Mouse (Mus musculus) heart, adult 8-10 months (tissue): ENCODE results near the gene 2700081O15Rik. TPM values are rescaled to one million over a fixed set of nuclear protein-coding genes. Genes with fewer than 3 reads are reported as not detected.
A peak's percentile ranks its signal among the peaks of the same experiment; 100 is the strongest.
"Not testable (repeated sequence)": the region's sequence is repeated elsewhere in the genome, so short reads cannot be mapped to it uniquely, and the experiment has no call there.

Experiments used
- DNase-seq: peaks from one replicate; pipeline ENCODE4 v3.0.0; 2022; ENCODE audit warnings: low spot score
- total RNA-seq, 4 experiments: library from RNA; stranded (reverse); gene quantifications; 2 replicates each; pipeline ENCODE4 v1.2.4; 2022

The 2700081O15Rik gene
- 10 to 100 TPM; 11.5 to 12.0 (median 11.8) TPM for total RNA-seq

DNA sequence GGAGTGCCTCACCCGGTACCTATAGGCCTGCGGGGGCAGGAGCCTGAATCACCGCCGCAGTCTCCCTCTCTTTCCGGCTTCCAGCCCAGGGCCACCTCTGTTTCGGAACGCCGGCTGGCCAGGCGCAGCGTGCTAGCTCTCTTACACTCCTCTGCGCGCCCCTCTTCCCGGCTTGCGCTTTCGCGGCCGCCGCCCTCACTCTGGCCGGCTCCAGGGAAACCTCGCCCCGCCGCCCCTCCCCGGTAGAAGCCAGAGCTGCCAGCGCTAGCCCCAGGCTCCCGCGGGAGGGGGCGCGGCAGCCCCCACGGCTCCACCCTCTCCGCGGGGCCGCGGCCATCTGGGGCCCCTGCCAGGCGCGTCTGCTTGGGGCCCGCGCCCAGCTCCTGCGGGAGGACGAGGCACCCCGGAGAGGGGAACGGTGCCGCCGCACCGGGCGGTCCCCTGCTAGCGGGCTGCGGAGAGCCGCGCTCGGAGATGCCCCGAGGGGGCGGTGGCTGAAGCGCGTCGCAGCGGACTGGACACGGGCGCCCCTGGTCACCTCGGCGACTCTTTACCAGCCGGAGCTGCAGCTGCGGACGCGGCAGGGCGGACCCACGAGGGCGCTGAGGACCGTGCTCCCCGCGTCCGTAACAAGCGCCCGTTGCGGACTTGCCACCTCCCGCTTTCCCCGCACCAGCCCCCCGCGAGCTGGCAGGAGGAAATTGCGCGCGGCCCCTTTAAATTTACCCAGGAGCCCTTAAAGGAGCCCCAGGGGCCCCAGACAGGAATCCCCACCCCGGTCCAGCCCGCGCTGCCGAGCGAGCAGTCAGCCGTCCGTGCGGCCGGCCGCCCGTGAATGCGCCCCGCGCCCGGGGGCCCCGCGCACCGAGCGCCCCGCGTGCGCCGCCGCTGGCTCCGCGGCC lies at the start of gene 2700081O15Rik:
TSS of gene 2700081O15Rik (plus strand) at position 792 of the 902 bp plus-strand sequence.
- DNase-seq: peak; percentile 83

DNA sequence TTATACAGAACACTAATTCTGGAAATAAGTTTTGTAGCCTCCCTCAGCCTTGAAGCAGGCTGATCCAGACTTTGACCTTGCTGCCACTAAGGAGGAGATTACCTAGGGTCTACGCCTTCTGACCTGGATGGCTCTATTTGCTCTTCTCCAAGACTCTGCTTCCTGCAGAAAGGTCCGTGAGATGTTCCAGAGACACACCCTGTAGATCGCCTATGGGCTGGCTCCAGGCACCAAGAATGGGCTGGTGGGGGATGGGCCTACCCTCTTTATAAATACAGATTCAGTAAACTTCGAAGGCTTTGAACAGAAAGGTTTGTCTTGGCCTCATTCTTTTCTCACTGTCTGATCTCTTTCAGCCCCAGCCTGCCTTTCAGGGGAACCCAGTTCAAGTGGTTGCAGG lies 48.0 kb upstream of the 2700081O15Rik start:
- DNase-seq: not testable (repeated sequence)

- no peak for DNase-seq
Measured at GRCm38 (mm10) chr19:7374491-7374890, 42.9 kb upstream of the 2700081O15Rik start.

DNA sequence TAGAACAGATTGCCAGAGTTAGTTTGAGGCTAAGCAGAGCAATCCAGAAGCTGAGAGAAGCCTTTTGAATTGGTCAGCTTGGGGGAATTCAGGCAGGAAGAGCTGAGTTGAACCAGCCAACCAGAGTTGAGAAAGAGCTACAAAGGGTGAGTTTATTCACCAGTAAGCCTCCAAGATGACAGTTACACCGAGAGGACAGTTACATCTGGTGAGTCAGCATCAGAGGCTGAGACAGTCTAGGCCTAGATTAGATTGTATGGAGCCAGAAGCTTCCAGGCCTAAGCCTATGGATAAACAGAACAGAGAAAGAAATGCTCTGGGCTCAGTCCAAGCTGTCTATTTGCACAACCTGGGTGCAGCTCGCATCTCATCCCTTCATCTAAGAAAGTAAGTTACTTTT lies 39.8 kb upstream of the 2700081O15Rik start:
- DNase-seq: no peak

DNA sequence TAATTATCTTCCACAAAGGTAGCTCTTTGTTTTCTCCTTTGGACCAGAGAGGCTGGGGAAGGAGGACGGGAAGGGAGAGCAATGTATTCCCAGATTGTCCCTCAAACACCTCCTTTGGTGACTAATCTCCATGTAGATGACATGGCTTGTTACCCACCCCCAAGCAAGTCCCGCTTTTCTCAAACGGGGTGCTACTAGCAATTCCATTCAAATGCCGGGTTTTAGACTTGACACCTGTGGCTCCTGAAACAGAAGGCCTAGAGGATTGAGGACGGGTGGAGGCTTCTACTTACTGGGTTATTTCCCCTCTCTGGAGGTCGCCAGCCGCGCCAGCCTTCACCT lies 35.5 kb upstream of the 2700081O15Rik start:
- DNase-seq: no peak

- DNase-seq: peak; percentile 48
Measured at GRCm38 (mm10) chr19:7382248-7382902, 35.0 kb upstream of the 2700081O15Rik start.

DNA sequence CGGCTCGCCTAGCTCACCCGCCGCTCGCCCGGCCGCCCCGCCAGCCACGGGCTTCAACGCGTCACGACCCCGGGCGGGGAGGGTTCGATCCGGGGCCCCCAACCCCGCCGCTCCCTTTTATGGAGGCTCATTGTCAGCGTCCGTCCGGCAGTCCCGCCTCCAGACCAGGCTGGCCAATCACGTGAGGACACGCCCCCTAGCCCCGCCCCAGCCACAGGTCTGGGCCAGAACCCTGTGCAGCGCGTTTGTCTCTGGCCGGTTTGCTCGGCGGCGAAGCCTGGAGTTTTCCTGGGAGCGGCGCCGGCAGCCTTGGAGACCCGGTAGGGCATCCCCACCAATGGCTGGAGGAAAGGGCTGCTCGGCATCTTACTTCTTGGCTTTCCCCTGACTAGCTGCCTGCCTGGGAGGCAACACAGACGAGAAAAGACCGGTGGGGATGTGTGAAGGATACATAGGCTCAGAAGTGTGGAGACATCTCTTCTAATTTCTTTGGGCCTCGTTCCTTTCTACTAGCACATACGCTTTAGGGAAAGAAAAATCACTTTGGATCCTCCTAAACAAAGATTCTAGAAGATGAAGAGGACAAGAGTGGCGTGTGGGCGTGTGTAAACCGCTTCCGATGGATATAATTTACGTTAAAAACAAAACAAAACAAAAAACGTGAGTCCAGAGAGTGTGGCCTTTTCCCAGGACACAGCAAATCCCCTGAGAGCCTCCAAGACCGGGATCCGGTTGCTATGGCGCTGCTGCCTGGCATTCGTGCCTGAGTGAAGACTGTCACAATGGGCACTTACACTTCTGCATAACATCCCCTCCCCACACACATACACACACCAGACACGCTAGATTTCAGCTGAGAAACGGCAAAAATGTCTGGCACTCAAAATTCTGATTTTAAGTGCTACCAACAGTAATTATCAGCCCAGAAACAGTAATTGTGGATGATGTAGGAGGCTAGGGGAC lies 34.2 kb upstream of the 2700081O15Rik start, which contains the start of gene Spindoc:
TSS of gene Spindoc (minus strand) at position 92 of the 963 bp plus-strand sequence.
- peak; percentile 99 for DNase-seq

- no peak for DNase-seq
Measured at GRCm38 (mm10) chr19:7386042-7386441, 31.4 kb upstream of the 2700081O15Rik start.

DNA sequence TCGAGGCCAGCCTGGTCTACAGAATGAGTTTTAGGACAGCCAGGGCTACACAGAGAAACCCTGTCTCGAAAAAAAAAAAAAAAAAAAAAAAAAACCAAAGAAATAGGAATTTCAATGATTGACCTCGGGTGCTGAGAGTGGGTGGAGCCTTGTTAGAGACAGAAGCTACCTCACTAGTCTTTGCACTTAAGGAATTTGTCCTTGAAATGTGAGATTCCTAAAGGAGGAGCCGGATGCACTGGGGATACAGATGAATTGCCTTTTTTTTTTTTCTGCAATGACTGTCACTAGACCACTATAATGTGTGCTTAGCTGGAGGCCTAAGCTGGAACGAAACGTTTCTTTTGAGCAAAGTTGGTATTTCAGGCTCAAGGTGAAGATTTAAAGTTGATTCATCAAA lies 28.9 kb upstream of the 2700081O15Rik start:
- DNase-seq: no peak

- not testable (repeated sequence) for DNase-seq
Measured at GRCm38 (mm10) chr19:7396867-7397826, 20.3 kb upstream of the 2700081O15Rik start.

- DNase-seq: not testable (repeated sequence)
Measured at GRCm38 (mm10) chr19:7398898-7399297, 18.5 kb upstream of the 2700081O15Rik start.

GRCm38 (mm10) chr19:7400635-7401034 lies 16.8 kb upstream of the 2700081O15Rik start:
- DNase-seq: peak; percentile 55

GRCm38 (mm10) chr19:7404623-7405229 lies 12.7 kb upstream of the 2700081O15Rik start:
- no peak for DNase-seq

GRCm38 (mm10) chr19:7412361-7412760 lies 5.1 kb upstream of the 2700081O15Rik start:
- no peak for DNase-seq

DNA sequence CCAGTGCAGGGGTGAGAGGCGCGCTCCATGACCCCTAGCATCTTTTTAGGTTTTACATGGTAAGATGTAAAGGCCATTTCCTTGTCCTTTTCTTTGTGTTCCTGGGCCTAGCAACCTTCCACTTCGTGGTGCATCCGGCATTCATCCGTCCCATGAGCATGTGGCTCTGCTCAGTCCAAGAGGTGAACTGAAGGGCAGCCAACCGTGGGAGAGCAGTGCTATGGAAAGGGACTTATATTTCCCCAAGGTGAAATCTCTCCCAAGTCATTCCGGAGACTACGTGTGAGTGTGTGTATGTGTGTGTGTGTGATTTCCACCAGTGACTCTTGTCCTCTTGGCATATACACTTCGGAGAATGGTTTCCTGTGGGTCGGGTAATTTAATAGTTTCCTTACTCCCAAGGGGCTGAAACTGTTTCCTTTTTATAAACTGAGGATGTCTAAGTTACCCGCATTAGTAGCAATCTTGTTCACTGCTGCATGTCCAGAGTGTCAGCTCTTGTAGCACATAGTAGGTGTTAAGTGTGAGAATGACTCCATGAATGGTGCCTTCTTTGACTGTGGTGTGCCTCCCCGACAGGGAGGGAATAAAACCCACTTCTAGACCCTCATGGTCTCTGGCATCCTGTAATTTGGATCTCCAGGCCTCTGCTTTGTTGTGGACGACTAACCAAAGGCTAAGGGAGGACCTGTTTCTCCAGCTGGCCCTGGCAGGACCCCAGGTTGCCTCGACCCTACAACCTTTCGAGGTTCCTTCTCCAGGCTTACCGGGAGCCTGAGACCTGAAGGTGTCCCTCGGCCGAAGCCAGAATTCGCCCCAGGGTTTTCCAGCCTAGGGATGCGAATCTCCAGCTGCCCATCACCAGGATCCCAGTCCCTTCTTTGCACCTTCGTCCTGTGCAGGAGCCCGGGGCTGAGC lies 1.2 kb upstream of the 2700081O15Rik start:
- DNase-seq: peak; percentile 41

DNA sequence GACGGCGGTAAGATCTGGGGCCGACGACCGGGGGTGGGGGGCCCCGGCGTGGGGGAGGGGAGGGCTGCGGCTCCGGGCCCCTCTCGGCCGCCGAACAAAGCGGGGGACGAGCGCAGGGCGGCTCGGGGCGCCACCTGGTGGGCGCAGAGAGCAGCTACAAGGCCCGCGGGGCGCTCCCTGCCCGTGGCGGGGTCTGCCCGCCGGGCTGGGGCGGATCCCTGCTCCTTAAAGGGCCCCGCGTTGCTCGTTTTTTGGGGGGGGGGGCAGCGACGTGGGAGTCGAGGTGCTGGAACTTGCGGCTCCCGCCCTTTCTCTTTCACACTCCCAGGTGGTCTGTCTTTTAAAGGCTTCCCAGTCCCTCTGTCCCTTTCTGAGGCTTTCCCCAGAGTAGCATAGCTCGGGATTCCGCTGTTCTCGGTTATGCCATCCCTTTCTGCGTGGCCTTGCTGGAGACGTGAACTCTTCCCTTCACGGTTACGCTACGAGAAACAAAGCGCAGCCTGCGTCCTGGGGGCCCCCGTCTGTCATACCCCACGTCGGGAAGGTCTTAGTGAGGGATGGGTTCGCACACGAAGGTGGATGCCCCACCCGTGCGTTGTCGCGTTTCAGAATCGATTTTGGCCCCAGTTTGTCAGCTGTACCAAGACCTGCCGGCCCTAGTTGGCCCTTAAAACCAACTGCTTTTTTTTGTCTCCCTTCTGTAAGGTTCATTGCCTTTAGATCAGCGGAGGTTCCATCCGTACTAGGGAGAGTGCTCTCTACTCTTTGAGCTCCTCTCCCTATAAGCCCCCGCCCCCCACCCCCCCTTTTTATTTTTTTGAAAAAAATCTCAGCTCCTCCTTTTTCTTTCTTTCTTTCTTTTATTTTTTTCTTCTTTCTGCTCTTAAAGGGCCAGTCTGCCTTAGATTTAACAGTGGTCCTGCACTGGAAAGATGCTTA lies 755 bp downstream of the 2700081O15Rik start:
- peak; percentile 69 for DNase-seq

DNA sequence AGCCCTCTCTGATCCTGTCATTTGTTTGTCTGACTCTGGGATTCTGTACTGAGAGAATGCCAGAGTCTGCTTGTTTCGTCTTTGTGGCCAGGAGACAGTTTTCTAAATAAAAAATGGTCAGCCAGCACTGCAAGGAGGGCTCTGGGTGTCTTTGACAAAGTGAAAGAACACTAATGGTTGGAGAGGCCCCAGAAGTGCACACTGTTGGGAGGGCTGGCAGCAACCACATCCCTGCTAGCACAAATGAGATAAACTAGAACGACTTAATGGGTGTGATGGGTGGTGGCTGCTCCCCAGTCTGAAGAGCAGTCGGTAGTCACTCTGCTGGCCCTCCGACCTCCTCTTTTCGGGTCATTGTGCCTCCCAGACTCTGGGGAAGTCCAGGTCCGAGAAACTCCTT lies 1.7 kb downstream of the 2700081O15Rik start:
- DNase-seq: no peak

DNA sequence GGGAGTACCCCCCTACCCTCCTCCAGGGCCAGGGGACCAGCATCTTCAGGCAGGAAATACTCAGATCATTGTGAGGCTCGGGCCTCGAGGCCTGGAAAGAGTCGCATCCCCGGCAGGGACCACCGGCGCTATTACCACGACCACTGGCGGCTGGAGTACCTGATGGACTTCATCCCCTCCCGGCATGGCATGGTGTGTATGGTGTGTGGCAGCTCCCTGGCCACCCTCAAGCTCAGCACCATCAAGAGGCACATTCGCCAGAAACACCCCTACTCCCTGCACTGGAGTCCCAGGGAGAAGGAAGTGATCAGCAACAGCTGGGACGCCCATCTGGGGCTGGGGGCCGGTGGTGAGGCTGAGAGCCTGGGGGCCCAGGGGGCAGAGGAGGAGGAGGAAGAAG lies 2.7 kb downstream of the 2700081O15Rik start:
- DNase-seq: no peak
